Mouse (Mus musculus) midbrain, embryonic 16.5 days (tissue): Measurements from ENCODE around the gene Gm12166. TPM values are rescaled to one million over a fixed set of nuclear protein-coding genes. Genes with fewer than 3 reads are reported as not detected.
A peak's percentile ranks its signal among the peaks of the same experiment; 100 is the strongest.
"Not testable (repeated sequence)": the region's sequence is repeated elsewhere in the genome, so short reads cannot be mapped to it uniquely, and the experiment has no call there.

Experiments
- ATAC-seq: fragments of 200-750 bp; cut with Nextera tagmentation; 2 replicates; pipeline ENCODE4 v1.8.0; 2017; ENCODE audit warnings: moderate TSS enrichment
- H3K27ac ChIP-seq: fragments of 300-500 bp; sonication (generic); 2 replicates; pipeline ENCODE4 v1.5.1; 2014; ENCODE audit warnings: mild to moderate bottlenecking, low read length, mixed read lengths
- H3K27me3 ChIP-seq: fragments of 300-500 bp; sonication (generic); 2 replicates; pipeline ENCODE4 v1.6.1; 2014; ENCODE audit warnings: low read depth, low read length, mixed read lengths; ENCODE audit not compliant: control insufficient read depth, insufficient read depth
- H3K36me3 ChIP-seq: fragments of 300-500 bp; sonication (generic); 2 replicates; pipeline ENCODE4 v1.6.1; 2014; ENCODE audit warnings: mild to moderate bottlenecking, low read length, moderate library complexity, mixed read lengths; ENCODE audit not compliant: control insufficient read depth, insufficient read depth
- H3K4me1 ChIP-seq: fragments of 300-500 bp; sonication (generic); 2 replicates; pipeline ENCODE4 v1.6.1; 2014; ENCODE audit warnings: mild to moderate bottlenecking, low read length, mixed read lengths; ENCODE audit not compliant: control insufficient read depth, insufficient read depth
- H3K4me2 ChIP-seq: fragments of 300-500 bp; sonication (generic); 2 replicates; pipeline ENCODE4 v1.6.1; 2014; ENCODE audit warnings: mild to moderate bottlenecking, low read length, mixed read lengths
- H3K4me3 ChIP-seq: fragments of 300-500 bp; sonication (generic); 2 replicates; pipeline ENCODE4 v1.5.1; 2014; ENCODE audit warnings: low read depth, mild to moderate bottlenecking, low read length, moderate library complexity, mixed read lengths
- H3K9ac ChIP-seq: fragments of 300-500 bp; sonication (generic); 2 replicates; pipeline ENCODE4 v1.6.1; 2014; ENCODE audit warnings: low read depth, low read length, mixed read lengths
- H3K9me3 ChIP-seq: fragments of 300-500 bp; sonication (generic); replicated peaks from 2 replicates; pipeline ENCODE4 v1.6.1; 2014; ENCODE audit warnings: mild to moderate bottlenecking, low read length, mixed read lengths; ENCODE audit not compliant: control insufficient read depth, poor library complexity, severe bottlenecking
- WGBS: fragments of 180-500 bp; shearing (Covaris S2); extraction: QIAGEN DNeasy Blood & Tissue Kit; methylation state at CpG from one replicate; pipeline ENCODE4 v1.1.7; 2014; 5-methylcytosine and 5-hydroxymethylcytosine counted together
- polyA plus RNA-seq: library from polyadenylated mRNA; unstranded; fragments of >200 nt; fragmentation: Nextera tagmentation; extraction: Ambion mirVana; gene quantifications from 2 replicates; pipeline ENCODE4 v1.2.1, GENCODE M21; 2015

The Gm12166 gene
- polyA plus RNA-seq, 1 experiment from 2014 or later = 4.7 TPM

DNA sequence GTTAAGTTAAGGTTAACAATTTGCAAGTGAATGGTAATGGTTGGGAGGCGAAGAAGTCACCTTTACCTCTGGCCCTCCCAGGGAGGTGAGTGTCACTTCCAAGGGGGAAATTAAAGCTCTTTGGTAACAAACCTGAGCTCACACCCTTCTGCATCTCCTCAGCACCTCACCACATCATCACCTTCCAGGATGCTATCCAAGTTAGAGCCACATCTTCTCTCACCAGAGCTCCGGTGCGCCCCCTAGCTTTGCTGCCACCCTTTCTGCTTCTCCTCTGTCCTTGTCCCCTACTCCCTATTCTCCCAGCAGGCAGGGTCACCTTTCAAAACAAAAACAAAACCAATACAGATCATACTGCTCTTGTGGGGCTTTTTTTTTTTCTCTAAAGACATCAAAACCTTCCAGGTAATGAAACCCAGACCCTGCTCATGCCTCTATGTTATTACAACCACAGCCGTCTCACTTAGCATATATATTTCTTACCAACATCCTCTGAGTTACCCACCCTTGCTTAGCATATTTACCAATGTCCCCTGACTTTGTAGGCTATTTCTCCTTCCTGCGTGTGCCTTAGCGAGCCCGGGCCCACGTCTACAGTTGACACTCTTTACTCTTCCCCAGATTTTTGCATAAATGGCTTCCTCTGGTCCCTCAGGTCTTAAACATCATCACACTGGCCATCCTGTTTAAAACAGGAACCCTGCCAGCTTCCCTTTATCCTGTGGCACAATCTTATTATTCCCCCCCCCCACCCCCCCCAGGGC lies 7.9 kb upstream of the Gm12166 start:
- H3K27ac ChIP-seq = no peak overlapping the region
- H3K4me1 ChIP-seq = peaks cover 22% of the 10 kb centered on the region
- H3K27me3 ChIP-seq = no peaks in the 10 kb centered on the region
- 80% methylated on average over 8 of the region's 8 CpGs for WGBS
- no peak for ATAC-seq
- H3K9me3 ChIP-seq = no peaks in the 10 kb centered on the region
- no peaks in the 10 kb centered on the region for H3K36me3 ChIP-seq
- no peak overlapping the region for H3K9ac ChIP-seq
- no peak overlapping the region for H3K4me2 ChIP-seq
- no peak overlapping the region for H3K4me3 ChIP-seq

GRCm38 (mm10) chr11:46058916-46059315 lies 6.8 kb upstream of the Gm12166 start:
- Histone ChIP-seq H3K36me3 (no peaks in the 10 kb centered on the region), H3K9ac (no peak overlapping the region), H3K4me3 (no peak overlapping the region), H3K27me3 (no peaks in the 10 kb centered on the region), H3K4me2 (no peak overlapping the region), H3K9me3 (no peaks in the 10 kb centered on the region), H3K4me1 (peaks cover 17% of the 10 kb centered on the region), H3K27ac (no peak overlapping the region)
- no peak for ATAC-seq
- 97% methylated on average over 4 of the region's 4 CpGs for WGBS

DNA sequence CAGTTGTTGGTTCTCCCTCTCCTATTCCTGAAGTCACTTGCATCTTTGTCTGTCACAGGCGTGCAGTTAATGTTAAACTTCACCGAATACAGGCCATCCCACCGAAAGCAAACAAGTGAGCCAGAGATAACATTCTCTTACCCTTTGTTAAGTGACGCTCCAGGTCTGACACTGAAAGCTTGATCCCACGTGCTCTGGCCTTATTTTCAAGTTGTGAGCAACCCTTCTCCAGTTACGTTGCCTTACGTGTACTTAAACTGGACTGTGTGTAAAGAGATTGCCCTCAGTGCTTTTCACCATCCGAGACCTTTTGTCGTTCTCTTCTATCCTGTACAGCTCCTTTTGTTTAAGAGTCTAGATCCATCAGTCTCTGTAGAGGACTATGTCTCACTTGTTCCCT lies 5.9 kb upstream of the Gm12166 start:
- 0 out of 2 replicates have a peak overlapping the region, but pooled peaks have one; percentile 17 for H3K9ac ChIP-seq
- 46% methylated on average over 9 of the region's 9 CpGs for WGBS

DNA sequence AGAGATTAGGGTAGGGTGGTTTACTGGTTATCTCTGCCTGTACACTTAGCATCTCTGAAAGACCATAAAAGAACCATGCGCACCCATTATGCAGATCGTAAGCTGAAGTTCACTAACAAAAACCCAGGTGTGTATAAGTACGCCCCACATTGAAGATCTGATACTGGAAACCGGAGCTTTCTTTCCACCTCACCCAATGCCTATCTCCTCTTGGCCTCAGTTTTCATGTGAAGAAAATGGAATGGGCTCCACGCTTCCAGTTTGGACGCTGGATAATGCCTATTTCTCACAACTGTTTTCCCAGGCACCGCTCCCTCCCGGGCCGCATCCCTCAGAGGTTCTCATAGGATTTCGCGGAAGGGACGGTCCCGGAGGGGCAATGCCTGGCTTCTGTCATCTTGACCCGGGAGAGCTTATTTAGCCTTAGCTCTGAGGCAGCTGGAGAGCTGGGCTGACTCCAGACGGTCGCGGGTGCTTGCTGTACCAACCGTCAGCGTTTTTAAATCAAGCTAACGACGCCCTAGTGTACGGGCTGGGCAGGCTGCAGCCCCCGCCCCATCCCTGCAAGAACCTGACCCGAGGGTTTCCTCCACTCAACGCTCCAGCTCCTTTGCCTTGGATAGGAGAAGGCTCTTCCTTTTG lies 4.8 kb upstream of the Gm12166 start:
- peak overlapping the region; percentile 90 for H3K27ac ChIP-seq
- H3K9ac ChIP-seq = peak overlapping the region; percentile 85
- peaks cover 17% of the 10 kb centered on the region for H3K4me1 ChIP-seq
- H3K27me3 ChIP-seq = no peaks in the 10 kb centered on the region
- peak overlapping the region; percentile 92 for H3K4me2 ChIP-seq
- peak; percentile 6; the same call in 1 of the 2 replicates for ATAC-seq
- H3K9me3 ChIP-seq = no peaks in the 10 kb centered on the region
- WGBS = 3% methylated on average over 25 of the region's 25 CpGs
- peak overlapping the region; percentile 56 for H3K4me3 ChIP-seq
- H3K36me3 ChIP-seq = no peaks in the 10 kb centered on the region

More for the DNA sequence above, 5.9 kb upstream of the Gm12166 start:
- H3K27ac ChIP-seq = no peak overlapping the region
- ATAC-seq = no peak
- no peaks in the 10 kb centered on the region for H3K27me3 ChIP-seq
- peaks cover 17% of the 10 kb centered on the region for H3K4me1 ChIP-seq
- H3K4me2 ChIP-seq = peak overlapping the region; percentile 92
- H3K4me3 ChIP-seq = peak overlapping the region; percentile 14; the same call in 1 of the 2 replicates
- no peaks in the 10 kb centered on the region for H3K36me3 ChIP-seq
- H3K9me3 ChIP-seq = no peaks in the 10 kb centered on the region

DNA sequence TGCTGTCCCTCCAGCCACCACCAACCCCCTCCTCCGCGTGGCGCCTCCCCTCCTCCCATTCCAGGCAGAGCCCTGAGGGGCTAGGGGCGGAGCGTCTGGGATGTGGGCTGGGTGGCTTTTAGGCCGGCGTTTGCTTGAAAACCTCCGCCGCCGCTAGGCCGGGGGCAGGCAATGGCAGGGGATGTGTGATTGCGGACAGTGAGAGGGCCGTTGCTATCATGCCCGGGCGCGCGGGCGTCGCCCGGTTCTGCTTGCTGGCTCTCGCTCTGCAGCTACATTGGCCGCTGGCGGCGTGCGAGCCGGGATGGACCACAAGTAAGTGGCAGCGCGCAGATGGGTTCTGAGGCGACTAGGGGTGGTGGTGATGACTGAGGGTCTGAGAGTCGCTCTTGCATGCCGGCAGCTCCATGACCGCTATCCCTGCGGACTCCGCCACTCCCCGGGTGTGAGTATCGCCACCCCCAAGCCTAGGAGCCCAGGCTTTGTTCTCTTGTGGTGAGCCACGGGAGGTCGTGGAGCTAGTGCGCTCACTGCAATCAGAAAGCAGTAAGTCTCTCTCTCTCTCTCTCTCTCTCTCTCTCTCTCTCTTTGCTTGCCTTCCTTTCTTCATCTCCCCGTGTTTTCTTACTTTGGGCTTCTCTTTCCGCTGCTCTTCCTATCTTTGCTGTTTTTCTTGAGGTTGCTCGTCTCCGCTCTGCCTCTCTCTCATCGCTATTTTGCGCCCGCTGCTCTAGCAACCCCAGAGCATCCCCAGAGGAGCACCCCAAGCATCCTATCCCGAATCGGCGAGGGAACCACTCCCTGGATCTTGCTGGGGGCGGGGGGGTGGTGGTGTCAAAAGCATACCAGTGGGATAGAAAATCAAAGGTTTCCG lies 4.0 kb upstream of the Gm12166 start, which contains the start of gene Adam19:
Adam19 (plus strand) TSS at position 97 of the 874 bp plus-strand sequence.
- peak; percentile 85 for ATAC-seq
- no peaks in the 10 kb centered on the region for H3K9me3 ChIP-seq
- 0% methylated on average over 49 of the region's 51 CpGs for WGBS

DNA sequence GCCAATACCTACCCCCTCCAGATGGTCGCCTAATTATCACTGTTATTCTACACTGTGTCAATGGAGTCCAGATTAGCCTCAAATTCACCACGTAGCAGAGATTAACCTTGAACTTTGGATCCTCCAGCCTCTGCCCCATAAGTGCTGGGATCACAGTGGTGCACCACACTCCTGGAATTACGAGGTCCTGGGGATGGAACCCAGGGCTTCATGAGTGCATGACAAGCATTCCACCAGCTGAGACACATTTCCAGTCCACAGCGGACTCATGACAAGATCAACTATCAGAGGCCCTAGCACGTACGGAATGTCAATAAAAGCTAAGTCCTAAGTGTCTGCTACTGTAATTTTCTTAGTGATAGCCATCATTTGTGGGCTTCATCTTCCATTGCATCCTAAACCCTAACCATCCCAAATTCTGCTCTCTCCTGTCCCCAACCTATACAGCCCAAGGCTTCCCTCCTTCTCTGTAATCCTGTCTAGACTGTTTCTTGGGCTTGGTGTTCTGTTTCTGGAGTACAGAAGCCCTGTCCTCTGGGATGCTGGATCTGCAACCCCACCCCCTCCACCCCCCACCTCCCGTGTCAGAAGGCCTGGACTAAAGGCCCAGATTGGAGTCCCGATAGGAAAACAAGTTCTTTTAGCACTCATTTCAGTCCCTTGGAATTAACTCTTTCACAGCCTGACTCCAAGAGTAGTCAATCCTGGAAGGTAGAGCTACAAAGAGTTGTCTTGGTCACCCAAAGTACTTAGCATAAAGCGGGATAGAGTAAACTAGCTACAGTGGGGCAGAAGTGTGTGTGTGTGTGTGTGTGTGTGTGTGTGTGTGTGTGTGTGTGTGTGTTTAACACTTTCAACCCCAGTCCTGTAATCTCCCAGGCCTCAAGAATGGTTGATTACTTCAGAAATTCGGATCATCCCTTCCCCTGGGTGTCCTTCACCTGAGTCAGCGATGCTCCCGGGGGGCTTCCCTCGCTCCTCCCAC lies 3.1 kb upstream of the Gm12166 start:
- peak; percentile 52 for ATAC-seq
- H3K36me3 ChIP-seq = no peaks in the 10 kb centered on the region
- peak overlapping the region; percentile 85 for H3K9ac ChIP-seq
- WGBS = 24% methylated on average over 13 of the region's 13 CpGs
- H3K9me3 ChIP-seq = no peaks in the 10 kb centered on the region
- peak overlapping the region; percentile 56 for H3K4me3 ChIP-seq
- peak overlapping the region; percentile 90 for H3K27ac ChIP-seq
- H3K4me2 ChIP-seq = peak overlapping the region; percentile 92
- no peaks in the 10 kb centered on the region for H3K27me3 ChIP-seq
- H3K4me1 ChIP-seq = peaks cover 17% of the 10 kb centered on the region

More for the DNA sequence above, 4.0 kb upstream of the Gm12166 start, which contains the start of gene Adam19:
- Histone ChIP-seq H3K4me3 (peak within 1 kb of the TSS; percentile 56), H3K9ac (peak within 1 kb of the TSS; percentile 85), H3K36me3 (no peaks in the 10 kb centered on the region), H3K4me1 (peaks cover 17% of the 10 kb centered on the region), H3K27ac (peak within 1 kb of the TSS; percentile 90), H3K4me2 (peak within 1 kb of the TSS; percentile 92), H3K27me3 (no peaks in the 10 kb centered on the region)

DNA sequence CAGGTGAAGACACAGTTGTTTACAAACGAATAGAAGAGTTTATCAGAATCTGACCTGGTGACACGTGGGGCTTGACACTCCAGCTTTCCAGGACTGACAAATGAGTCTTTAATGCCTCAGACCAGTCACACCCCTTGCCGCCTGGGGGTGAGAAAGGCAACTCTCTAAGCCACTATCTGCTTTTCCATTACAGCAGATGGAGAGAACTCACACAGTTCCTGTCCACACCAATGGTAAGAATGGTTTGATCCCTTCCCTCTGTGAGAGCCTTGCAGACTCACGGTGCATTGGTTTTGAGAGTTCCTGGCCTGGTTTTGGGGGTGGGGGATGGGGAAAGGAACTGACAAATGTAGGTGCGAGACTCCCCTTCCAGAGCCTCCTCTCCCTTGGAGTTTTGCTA lies 2.2 kb upstream of the Gm12166 start:
- Histone ChIP-seq H3K4me2 (no peak overlapping the region), H3K27me3 (no peaks in the 10 kb centered on the region), H3K9ac (no peak overlapping the region), H3K4me3 (no peak overlapping the region), H3K4me1 (peaks cover 17% of the 10 kb centered on the region), H3K36me3 (no peaks in the 10 kb centered on the region), H3K9me3 (no peaks in the 10 kb centered on the region), H3K27ac (no peak overlapping the region)
- WGBS = 61% methylated on average over 5 of the region's 5 CpGs
- no peak for ATAC-seq

- H3K4me2 ChIP-seq, H3K9me3 ChIP-seq, H3K4me3 ChIP-seq, ATAC-seq, H3K9ac ChIP-seq, H3K27ac ChIP-seq, H3K27me3 ChIP-seq, H3K36me3 ChIP-seq: not testable (repeated sequence)
- H3K4me1 ChIP-seq = peaks cover 17% of the 10 kb centered on the region
- WGBS = 93% methylated on average over 3 of the region's 3 CpGs
Measured at GRCm38 (mm10) chr11:46053457-46053856, 1.3 kb upstream of the Gm12166 start.
